Mouse (Mus musculus): ENCODE results near the gene Mcam.

DNA sequence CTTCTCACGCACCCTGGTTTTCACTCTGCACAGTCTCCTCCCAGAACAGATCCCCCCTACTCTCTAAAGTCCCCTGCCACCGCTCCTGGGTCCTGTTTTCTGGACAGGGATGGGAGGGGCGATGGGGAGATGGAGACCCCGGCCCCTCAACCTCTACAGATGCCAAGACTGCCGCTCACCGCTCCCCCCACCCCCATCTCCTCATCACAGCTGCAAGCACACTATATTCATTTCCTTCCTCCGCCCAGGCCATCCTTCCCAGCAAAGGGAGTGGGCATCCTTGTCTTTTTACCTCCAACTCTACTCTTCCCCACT lies 3.0 kb upstream of the Mcam start:
- no peak for TF ChIP-seq TAL1 (IDR thresholded peaks at IDR 0.05; ENCODE audit: low read length)
- TF ChIP-seq GATA1 (IDR thresholded peaks at IDR 0.05; ENCODE audit: low read length) = no peak

Data from erythroblast, embryonic 14.5 days (primary cell).